1 mouse cellular context compared by ENCODE assay signal in genomic region chrX:11212811-11213210, GRCm38 (mm10).
"Had no signal": no experiment of that assay in that cellular context is flagged by ENCODE, and none has a peak within 500 bp of the region (broad histone marks: within the 10 kb centered on the region; RNA-seq: fewer than 3 reads in every experiment).

No protein-coding gene starts in this region.

- DNase-seq: gastrocnemius, postnatal 25 days had no signal
